Mouse (Mus musculus): ENCODE data around the gene Slc24a2.

- no peak for TF ChIP-seq CTCF (IDR thresholded peaks at IDR 0.05; ENCODE audit: insufficient read depth, low read depth, low read length)
- no peak for TF ChIP-seq POLR2A (IDR thresholded peaks at IDR 0.05; ENCODE audit: insufficient read depth, low read depth, low read length)
Measured at GRCm38 (mm10) chr4:86953519-86953918, 276.8 kb downstream of the Slc24a2 start.
